Mouse (Mus musculus) thymus, adult 2 months (tissue): ENCODE measurements around the gene Esrp2. TPM values are rescaled to one million over a fixed set of nuclear protein-coding genes. Genes with fewer than 3 reads are reported as not detected.
A peak's percentile ranks its signal among the peaks of the same experiment; 100 is the strongest.

Experiments used
- DNase-seq: peaks from one replicate; pipeline ENCODE4 v3.0.0; 2021
- H3K27ac ChIP-seq: fragments of 200-500 bp; 2 replicates; pipeline ENCODE4 v1.5.1; 2012; ENCODE audit warnings: low read length, control low read depth; ENCODE audit not compliant: control insufficient read depth, insufficient read depth
- H3K27me3 ChIP-seq: fragments of 200-500 bp; 2 replicates; pipeline ENCODE4 v1.6.1; 2012; ENCODE audit warnings: mild to moderate bottlenecking, low read length, moderate library complexity, mixed read lengths; ENCODE audit not compliant: control insufficient read depth, insufficient read depth
- H3K36me3 ChIP-seq: fragments of 200-500 bp; 2 replicates; pipeline ENCODE4 v1.6.1; 2012; ENCODE audit warnings: mild to moderate bottlenecking, low read length, moderate library complexity; ENCODE audit not compliant: control insufficient read depth, insufficient read depth
- H3K4me1 ChIP-seq: fragments of 200-500 bp; replicated peaks from 2 replicates; pipeline ENCODE4 v1.6.1; 2012; ENCODE audit warnings: low read length; ENCODE audit not compliant: control insufficient read depth, insufficient read depth
- H3K4me3 ChIP-seq: fragments of 200-500 bp; 2 replicates; pipeline ENCODE4 v1.5.1; 2012; ENCODE audit warnings: mild to moderate bottlenecking, low read length, control low read depth, moderate library complexity; ENCODE audit not compliant: control insufficient read depth, insufficient read depth
- CTCF ChIP-seq: fragments of 200-500 bp; IDR thresholded peaks from 2 replicates; pipeline ENCODE4 v1.5.1; 2012; ENCODE audit warnings: mild to moderate bottlenecking, control low read depth, low read length, moderate library complexity, borderline replicate concordance; ENCODE audit not compliant: control insufficient read depth, poor library complexity, insufficient read depth; ENCODE audit errors: extremely low read depth
- POLR2A ChIP-seq: fragments of 200-500 bp; IDR thresholded peaks from 2 replicates; pipeline ENCODE4 v1.6.1; 2012; ENCODE audit warnings: mild to moderate bottlenecking, low read length, control low read depth, moderate library complexity; ENCODE audit not compliant: control insufficient read depth, poor library complexity, insufficient read depth; ENCODE audit errors: extremely low read depth
- WGBS: fragments of 180-500 bp; shearing (Covaris S2); methylation state at CpG from one replicate; pipeline ENCODE4 v1.1.7; 2018; 5-methylcytosine and 5-hydroxymethylcytosine counted together
- polyA plus RNA-seq: library from polyadenylated mRNA; depleted of rRNA; stranded (reverse); fragments of >200 nt; gene quantifications from 2 replicates; pipeline ENCODE4 v1.2.3, GENCODE M21; 2012

Esrp2 gene
- polyA plus RNA-seq, 1 experiment = 29.9 TPM

DNA sequence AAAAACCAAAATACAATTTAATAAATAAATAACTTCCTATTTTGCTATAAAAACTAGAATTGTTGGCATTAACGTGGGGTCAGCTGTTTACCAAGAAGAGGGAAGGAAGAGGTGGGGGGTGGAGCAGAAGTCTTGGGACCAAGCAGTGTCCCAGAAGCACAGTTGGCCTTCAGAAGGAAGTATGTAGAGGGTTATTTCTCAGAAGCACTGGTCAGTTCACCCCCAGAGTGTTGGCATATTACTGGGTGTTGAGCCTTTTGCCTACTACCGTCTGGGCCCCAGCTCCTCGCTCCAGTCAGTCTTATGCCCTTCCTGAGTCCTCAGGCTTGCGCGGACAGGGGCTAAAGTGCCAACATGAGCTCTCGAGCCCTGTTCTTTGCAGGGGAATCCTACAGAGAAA, 12.3 kb upstream of the Esrp2 start:
- H3K36me3 ChIP-seq = no peaks in the 10 kb centered on the region

DNA sequence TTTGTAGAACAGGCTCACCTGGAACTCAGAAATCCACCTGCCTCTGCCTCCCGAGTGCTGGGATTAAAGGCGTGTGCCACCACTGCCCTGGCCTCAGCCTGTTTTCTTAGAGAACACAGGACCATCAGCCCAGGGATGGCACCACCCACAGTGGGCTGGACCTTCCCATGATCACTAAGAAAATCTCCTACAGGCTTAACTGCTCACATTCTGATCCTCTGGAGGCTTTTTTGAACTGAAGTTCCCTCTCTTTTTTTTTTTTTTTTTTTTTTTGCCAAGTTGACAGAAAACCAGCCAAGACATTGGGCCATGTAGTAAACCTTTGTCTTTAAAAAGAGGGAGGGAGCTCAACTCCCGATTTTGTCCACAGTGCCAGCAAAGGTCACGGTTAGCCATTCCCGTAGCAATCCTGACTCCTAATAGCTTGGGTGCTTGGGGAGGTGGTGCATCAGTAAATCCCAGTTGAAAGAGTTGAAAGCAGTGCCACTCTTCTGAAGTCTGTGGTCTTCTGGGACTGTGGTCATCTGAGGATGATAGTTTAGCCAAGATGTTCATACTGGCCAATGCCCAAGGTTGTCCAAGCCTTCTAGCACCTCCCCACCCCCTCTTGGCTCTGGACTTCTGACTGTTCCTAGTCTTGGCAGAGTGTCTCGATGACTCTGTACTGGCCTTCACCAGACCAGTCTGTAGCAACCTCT, 11.2 kb upstream of the Esrp2 start:
- no peak overlapping the region for H3K27ac ChIP-seq
- 91% methylated on average over 6 of the region's 6 CpGs for WGBS
- no peak for TF ChIP-seq CTCF
- H3K36me3 ChIP-seq = no peaks in the 10 kb centered on the region
- no peak for DNase-seq
- peaks cover 19% of the 10 kb centered on the region for H3K4me1 ChIP-seq
- H3K4me3 ChIP-seq = no peak overlapping the region
- no peaks in the 10 kb centered on the region for H3K27me3 ChIP-seq

More for the DNA sequence above, 12.3 kb upstream of the Esrp2 start:
- no peak overlapping the region for H3K27ac ChIP-seq
- no peak for DNase-seq
- no peaks in the 10 kb centered on the region for H3K27me3 ChIP-seq
- peaks cover 23% of the 10 kb centered on the region for H3K4me1 ChIP-seq
- H3K4me3 ChIP-seq = no peak overlapping the region
- 94% methylated on average over 6 of the region's 6 CpGs for WGBS
- TF ChIP-seq CTCF = no peak
- no peak for TF ChIP-seq POLR2A

DNA sequence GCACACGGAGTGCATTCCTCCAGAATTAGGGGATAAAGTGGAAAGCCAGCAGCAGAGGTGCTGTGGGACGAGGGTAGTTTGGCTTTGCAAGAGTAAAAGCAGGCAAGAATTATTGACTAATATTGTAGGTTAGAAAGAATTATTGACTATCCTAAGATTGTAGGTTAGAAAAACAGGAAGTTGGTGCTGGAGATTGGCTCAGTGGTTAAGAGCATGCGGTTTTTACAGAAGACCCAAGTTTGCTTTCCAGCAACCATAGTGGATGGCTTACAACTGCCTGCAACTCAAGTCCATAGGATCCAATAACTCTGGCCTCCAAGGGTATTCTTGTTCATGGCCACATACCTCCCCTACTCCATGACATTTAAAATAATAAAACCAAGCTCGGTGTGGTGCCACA, 9.2 kb upstream of the Esrp2 start:
- no peaks in the 10 kb centered on the region for H3K27me3 ChIP-seq
- no peak overlapping the region for H3K4me3 ChIP-seq
- H3K27ac ChIP-seq = no peak overlapping the region
- DNase-seq = no peak
- H3K36me3 ChIP-seq = no peaks in the 10 kb centered on the region
- WGBS = 61% methylated on average over 4 of the region's 4 CpGs
- TF ChIP-seq POLR2A (no peak), CTCF (no peak)
- H3K4me1 ChIP-seq = peaks cover 8% of the 10 kb centered on the region

DNA sequence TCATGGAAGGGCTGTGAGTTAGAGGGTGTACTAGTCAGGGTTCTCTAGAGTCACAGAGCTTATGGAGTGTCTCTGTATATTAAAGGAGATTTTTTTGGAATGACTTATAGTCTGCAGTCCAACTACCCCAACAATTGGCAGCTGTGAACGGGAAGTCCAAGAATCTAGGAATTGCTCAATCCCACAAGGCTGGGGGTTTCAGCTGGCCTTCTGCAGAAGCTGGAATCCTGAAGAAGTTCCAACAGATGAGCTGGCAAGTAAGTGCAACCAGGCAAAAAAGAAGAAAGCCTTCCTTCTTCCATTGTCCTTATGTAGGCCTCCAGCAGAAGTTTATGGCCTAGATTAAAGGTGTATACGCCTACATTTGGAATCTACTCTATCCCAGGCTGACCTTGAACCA, 8.6 kb upstream of the Esrp2 start:
- Histone ChIP-seq H3K27me3 (no peaks in the 10 kb centered on the region), H3K4me1 (peaks cover 3% of the 10 kb centered on the region), H3K36me3 (no peaks in the 10 kb centered on the region), H3K4me3 (no peak overlapping the region), H3K27ac (no peak overlapping the region)
- no peak for DNase-seq
- 92% methylated on average over 2 of the region's 2 CpGs for WGBS
- no peak for TF ChIP-seq CTCF
- no peak for TF ChIP-seq POLR2A

DNA sequence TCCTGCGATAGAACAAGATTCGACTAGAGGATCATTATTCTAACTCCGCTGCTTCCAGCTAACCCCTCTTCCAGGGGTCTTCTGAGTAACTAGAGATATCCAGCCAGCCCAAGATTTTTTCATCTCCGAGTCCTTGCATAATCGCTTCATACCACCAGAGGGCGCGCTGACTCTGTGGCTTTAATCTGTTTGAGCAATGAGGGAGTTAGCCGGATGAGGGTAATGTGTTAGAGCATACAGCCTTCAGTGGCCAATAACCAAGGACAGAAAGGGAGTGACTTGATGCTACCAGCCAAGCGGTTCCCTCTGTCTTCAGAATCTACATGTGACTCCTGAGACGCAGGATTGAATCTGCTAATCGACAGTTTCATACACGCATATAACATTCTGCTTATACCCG, 4.0 kb upstream of the Esrp2 start:
- no peak overlapping the region for H3K4me3 ChIP-seq
- H3K36me3 ChIP-seq = no peaks in the 10 kb centered on the region
- WGBS = 14% methylated on average over 13 of the region's 13 CpGs
- peak; percentile 85 for DNase-seq
- no peak for TF ChIP-seq POLR2A
- peaks cover 25% of the 10 kb centered on the region for H3K4me1 ChIP-seq
- no peak overlapping the region for H3K27ac ChIP-seq
- peaks cover 22% of the 10 kb centered on the region for H3K27me3 ChIP-seq

DNA sequence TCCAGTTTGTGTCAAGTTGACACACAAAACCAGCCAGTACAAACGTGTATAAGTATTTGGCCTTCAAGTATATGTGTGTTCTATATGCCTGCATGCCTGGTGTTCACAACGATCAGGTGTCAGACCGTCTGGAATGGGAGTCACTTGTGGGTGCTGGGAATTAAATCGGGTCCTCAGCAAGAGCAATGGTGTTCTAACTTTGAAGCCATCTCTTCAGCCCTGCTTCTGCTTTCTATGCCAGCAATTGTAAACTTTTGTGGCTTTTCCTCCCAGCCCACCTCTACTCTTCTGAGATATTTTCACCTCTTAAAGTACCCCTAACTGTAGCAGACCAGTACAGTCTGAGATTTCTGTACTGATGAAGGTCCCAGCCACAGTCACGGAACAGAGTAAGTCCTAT, 3.4 kb upstream of the Esrp2 start:
- peaks cover 30% of the 10 kb centered on the region for H3K4me1 ChIP-seq
- DNase-seq = no peak
- no peak overlapping the region for H3K27ac ChIP-seq
- no peak overlapping the region for H3K4me3 ChIP-seq
- H3K27me3 ChIP-seq = peaks cover 22% of the 10 kb centered on the region
- no peaks in the 10 kb centered on the region for H3K36me3 ChIP-seq
- 85% methylated on average over 5 of the region's 5 CpGs for WGBS
- no peak for TF ChIP-seq CTCF
- no peak for TF ChIP-seq POLR2A

DNA sequence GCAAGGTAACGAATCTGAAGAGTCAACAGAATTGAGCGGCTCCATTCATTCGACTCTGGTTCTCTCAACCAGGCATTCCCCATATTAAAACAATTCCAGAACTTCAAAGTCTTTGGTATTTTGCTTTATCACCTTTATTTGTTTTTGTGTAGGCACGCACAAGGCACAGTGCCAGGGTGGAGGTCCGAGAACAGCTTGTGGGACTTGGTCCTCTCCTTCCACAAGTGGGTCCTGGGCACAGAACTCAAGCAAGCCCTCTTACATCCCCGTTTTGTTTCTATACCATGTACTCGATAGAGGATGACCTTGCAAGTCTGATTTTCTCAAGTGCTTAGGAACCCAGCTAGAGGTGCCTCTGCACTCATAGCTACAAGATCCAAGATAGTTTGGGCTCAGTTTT, 1.8 kb upstream of the Esrp2 start:
- H3K4me1 ChIP-seq = peaks cover 43% of the 10 kb centered on the region
- peak overlapping the region; percentile 47 for H3K4me3 ChIP-seq
- peaks cover 22% of the 10 kb centered on the region for H3K27me3 ChIP-seq
- H3K27ac ChIP-seq = no peak overlapping the region
- TF ChIP-seq CTCF (no peak), POLR2A (no peak)
- DNase-seq = no peak
- H3K36me3 ChIP-seq = no peaks in the 10 kb centered on the region
- 55% methylated on average over 7 of the region's 7 CpGs for WGBS
